Mouse (Mus musculus) stomach, embryonic 14.5 days (tissue): Measurements from ENCODE around the gene Bbc3. TPM values are rescaled to one million over a fixed set of nuclear protein-coding genes. Genes with fewer than 3 reads are reported as not detected.

Experiments
- ATAC-seq: fragments of 200-750 bp; cut with Nextera tagmentation; 2 replicates; pipeline ENCODE4 v1.8.0; 2017; ENCODE audit warnings: low read depth, moderate TSS enrichment; ENCODE audit not compliant: insufficient number of reproducible peaks, insufficient read depth, low FRiP score
- H3K27ac ChIP-seq: fragments of 300-500 bp; sonication (generic); 2 replicates; pipeline ENCODE4 v1.5.1; 2014; ENCODE audit warnings: mild to moderate bottlenecking, low read length, moderate library complexity, mixed read lengths
- H3K27me3 ChIP-seq: fragments of 300-500 bp; sonication (generic); 2 replicates; pipeline ENCODE4 v1.6.1; 2014; ENCODE audit warnings: low read length, control low read depth, mixed read lengths; ENCODE audit not compliant: control insufficient read depth, insufficient read depth
- H3K36me3 ChIP-seq: fragments of 300-500 bp; sonication (generic); 2 replicates; pipeline ENCODE4 v1.6.1; 2014; ENCODE audit warnings: mild to moderate bottlenecking, control low read depth, low read length, moderate library complexity, mixed read lengths; ENCODE audit not compliant: control insufficient read depth, insufficient read depth
- H3K4me1 ChIP-seq: fragments of 300-500 bp; sonication (generic); 2 replicates; pipeline ENCODE4 v1.6.1; 2014; ENCODE audit warnings: low read length, control low read depth, mixed read lengths; ENCODE audit not compliant: control insufficient read depth, insufficient read depth
- H3K4me2 ChIP-seq: fragments of 300-500 bp; sonication (generic); replicated peaks from 2 replicates; pipeline ENCODE4 v1.6.1; 2014; ENCODE audit warnings: low read depth, low read length, control low read depth
- H3K4me3 ChIP-seq: fragments of 300-500 bp; sonication (generic); 2 replicates; pipeline ENCODE4 v1.5.1; 2014; ENCODE audit warnings: low read depth, low read length, control low read depth
- H3K9ac ChIP-seq: fragments of 300-500 bp; sonication (generic); replicated peaks from 2 replicates; pipeline ENCODE4 v1.6.1; 2014; ENCODE audit warnings: low read depth, mild to moderate bottlenecking, control low read depth, low read length, moderate library complexity, mixed read lengths
- H3K9me3 ChIP-seq: fragments of 300-500 bp; sonication (generic); 2 replicates; pipeline ENCODE4 v1.6.1; 2016; ENCODE audit warnings: low read depth, low read length, control low read depth; ENCODE audit not compliant: control insufficient read depth
- WGBS: fragments of 180-500 bp; shearing (Covaris S2); extraction: QIAGEN DNeasy Blood & Tissue Kit; methylation state at CpG from one replicate; pipeline ENCODE4 v1.1.7; 2014; 5-methylcytosine and 5-hydroxymethylcytosine counted together
- polyA plus RNA-seq: library from polyadenylated mRNA; unstranded; fragments of >200 nt; fragmentation: Nextera tagmentation; extraction: Ambion mirVana; gene quantifications from 2 replicates; pipeline ENCODE4 v1.2.1, GENCODE M21; 2014

The Bbc3 gene
- polyA plus RNA-seq, 1 experiment from 2014 or later: 5.2 TPM

GRCm38 (mm10) chr7:16337733-16338132 is 29.5 kb downstream of the Bbc3 start:
- peaks cover 44% of the 10 kb centered on the region for H3K36me3 ChIP-seq
- no peaks in the 10 kb centered on the region for H3K27me3 ChIP-seq
- H3K27ac ChIP-seq: no peak overlapping the region
- WGBS: 81% methylated on average over 2 of the region's 2 CpGs
- no peak for ATAC-seq
- no peak overlapping the region for H3K4me2 ChIP-seq
- no peaks in the 10 kb centered on the region for H3K9me3 ChIP-seq
- no peaks in the 10 kb centered on the region for H3K4me1 ChIP-seq
- no peak overlapping the region for H3K4me3 ChIP-seq
- H3K9ac ChIP-seq: no peak overlapping the region

GRCm38 (mm10) chr7:16344598-16344997 is 36.4 kb downstream of the Bbc3 start:
- ATAC-seq: no peak
- H3K9ac ChIP-seq: no peak overlapping the region
- no peaks in the 10 kb centered on the region for H3K4me1 ChIP-seq
- no peaks in the 10 kb centered on the region for H3K27me3 ChIP-seq
- H3K27ac ChIP-seq: no peak overlapping the region
- H3K4me3 ChIP-seq: no peak overlapping the region
- no peak overlapping the region for H3K4me2 ChIP-seq
- no peaks in the 10 kb centered on the region for H3K9me3 ChIP-seq
- 87% methylated on average over 3 of the region's 3 CpGs for WGBS
- peaks cover 26% of the 10 kb centered on the region for H3K36me3 ChIP-seq

- no peak overlapping the region for H3K4me3 ChIP-seq
- H3K4me2 ChIP-seq: no peak overlapping the region
- 85% methylated on average over 4 of the region's 4 CpGs for WGBS
- H3K4me1 ChIP-seq: no peaks in the 10 kb centered on the region
- peaks cover 31% of the 10 kb centered on the region for H3K36me3 ChIP-seq
- H3K9me3 ChIP-seq: no peaks in the 10 kb centered on the region
- no peak overlapping the region for H3K27ac ChIP-seq
- ATAC-seq: no peak
- H3K27me3 ChIP-seq: no peaks in the 10 kb centered on the region
- no peak overlapping the region for H3K9ac ChIP-seq
Observed at GRCm38 (mm10) chr7:16345297-16345696, 37.1 kb downstream of the Bbc3 start.

- H3K9ac ChIP-seq: no peak overlapping the region
- no peaks in the 10 kb centered on the region for H3K27me3 ChIP-seq
- H3K4me3 ChIP-seq: no peak overlapping the region
- no peaks in the 10 kb centered on the region for H3K4me1 ChIP-seq
- 82% methylated on average over 5 of the region's 5 CpGs for WGBS
- ATAC-seq: no peak
- peaks cover 42% of the 10 kb centered on the region for H3K36me3 ChIP-seq
- 0 out of 2 replicates have a peak, but pooled peaks cover 3% of the 10 kb centered on the region for H3K9me3 ChIP-seq
- no peak overlapping the region for H3K4me2 ChIP-seq
- no peak overlapping the region for H3K27ac ChIP-seq
Observed at GRCm38 (mm10) chr7:16349999-16350398, 41.8 kb downstream of the Bbc3 start.

GRCm38 (mm10) chr7:16355854-16356594 is 47.8 kb downstream of the Bbc3 start:
- no peaks in the 10 kb centered on the region for H3K27me3 ChIP-seq
- peaks cover 58% of the 10 kb centered on the region for H3K36me3 ChIP-seq
- H3K27ac ChIP-seq: no peak overlapping the region
- WGBS: 73% methylated on average over 3 of the region's 3 CpGs
- H3K4me2 ChIP-seq: no peak overlapping the region
- H3K9me3 ChIP-seq: 0 out of 2 replicates have a peak, but pooled peaks cover 3% of the 10 kb centered on the region
- no peak overlapping the region for H3K9ac ChIP-seq
- H3K4me3 ChIP-seq: no peak overlapping the region
- no peaks in the 10 kb centered on the region for H3K4me1 ChIP-seq
- no peak for ATAC-seq

GRCm38 (mm10) chr7:16357602-16358001 is 49.4 kb downstream of the Bbc3 start:
- 94% methylated on average over 3 of the region's 3 CpGs for WGBS
- H3K36me3 ChIP-seq: peaks cover 49% of the 10 kb centered on the region
- no peak overlapping the region for H3K4me2 ChIP-seq
- no peak overlapping the region for H3K9ac ChIP-seq
- H3K9me3 ChIP-seq: 0 out of 2 replicates have a peak, but pooled peaks cover 3% of the 10 kb centered on the region
- H3K4me3 ChIP-seq: no peak overlapping the region
- no peaks in the 10 kb centered on the region for H3K27me3 ChIP-seq
- no peaks in the 10 kb centered on the region for H3K4me1 ChIP-seq
- H3K27ac ChIP-seq: no peak overlapping the region
- no peak for ATAC-seq

- H3K9ac ChIP-seq: no peak overlapping the region
- H3K4me3 ChIP-seq: no peak overlapping the region
- ATAC-seq: no peak
- H3K4me1 ChIP-seq: 0 out of 2 replicates have a peak, but pooled peaks cover 2% of the 10 kb centered on the region
- H3K36me3 ChIP-seq: peaks cover 58% of the 10 kb centered on the region
- H3K27ac ChIP-seq: peak overlapping the region; percentile 30; the same call in 1 of the 2 replicates
- no peak overlapping the region for H3K4me2 ChIP-seq
- no peaks in the 10 kb centered on the region for H3K9me3 ChIP-seq
- H3K27me3 ChIP-seq: no peaks in the 10 kb centered on the region
- 73% methylated on average over 1 of the region's 1 CpGs for WGBS
Observed at GRCm38 (mm10) chr7:16364319-16364718, 56.1 kb downstream of the Bbc3 start.

- WGBS: 48% methylated on average over 4 of the region's 4 CpGs
- Histone ChIP-seq H3K4me3 (no peak overlapping the region), H3K36me3 (peaks cover 63% of the 10 kb centered on the region), H3K27me3 (no peaks in the 10 kb centered on the region), H3K9me3 (no peaks in the 10 kb centered on the region), H3K4me2 (no peak overlapping the region), H3K27ac (peak overlapping the region; percentile 33; the same call in 1 of the 2 replicates), H3K9ac (no peak overlapping the region), H3K4me1 (0 out of 2 replicates have a peak, but pooled peaks cover 2% of the 10 kb centered on the region)
- ATAC-seq: no peak
Observed at GRCm38 (mm10) chr7:16364901-16365500, 56.8 kb downstream of the Bbc3 start.
